Mouse (Mus musculus) stomach, embryonic 15.5 days (tissue): Measurements from ENCODE around the gene H2-T3. TPM values are rescaled to one million over a fixed set of nuclear protein-coding genes. Genes with fewer than 3 reads are reported as not detected.
A peak's percentile ranks its signal among the peaks of the same experiment; 100 is the strongest.
"Not testable (repeated sequence)": the region's sequence is repeated elsewhere in the genome, so short reads cannot be mapped to it uniquely, and the experiment has no call there.

Source experiments
- ATAC-seq: fragments of 200-750 bp; cut with Nextera tagmentation; 2 replicates; pipeline ENCODE4 v1.8.0; 2017; ENCODE audit warnings: low read depth, moderate number of reproducible peaks, moderate TSS enrichment; ENCODE audit not compliant: insufficient read depth, low FRiP score
- H3K27ac ChIP-seq: fragments of 300-500 bp; sonication (generic); 2 replicates; pipeline ENCODE4 v1.5.1; 2015; ENCODE audit warnings: mild to moderate bottlenecking, inconsistent platforms
- H3K27me3 ChIP-seq: fragments of 300-500 bp; sonication (generic); replicated peaks from 2 replicates; pipeline ENCODE4 v1.6.1; 2015; ENCODE audit warnings: inconsistent platforms
- H3K36me3 ChIP-seq: fragments of 300-500 bp; sonication (generic); 2 replicates; pipeline ENCODE4 v1.6.1; 2015; ENCODE audit warnings: inconsistent platforms
- H3K4me1 ChIP-seq: fragments of 300-500 bp; sonication (generic); 2 replicates; pipeline ENCODE4 v1.6.1; 2015; ENCODE audit warnings: inconsistent platforms
- H3K4me2 ChIP-seq: fragments of 300-500 bp; sonication (generic); 2 replicates; pipeline ENCODE4 v1.6.1; 2015; ENCODE audit warnings: mild to moderate bottlenecking, inconsistent platforms
- H3K4me3 ChIP-seq: fragments of 300-500 bp; sonication (generic); replicated peaks from 2 replicates; pipeline ENCODE4 v1.5.1; 2015; ENCODE audit warnings: inconsistent platforms
- H3K9ac ChIP-seq: fragments of 300-500 bp; sonication (generic); 2 replicates; pipeline ENCODE4 v1.6.1; 2015; ENCODE audit warnings: inconsistent platforms
- H3K9me3 ChIP-seq: fragments of 300-500 bp; sonication (generic); 2 replicates; pipeline ENCODE4 v1.6.1; 2016; ENCODE audit warnings: inconsistent platforms
- WGBS: fragments of 180-500 bp; shearing (Covaris S2); methylation state at CpG from one replicate; pipeline ENCODE4 v1.1.7; 2015; 5-methylcytosine and 5-hydroxymethylcytosine counted together
- polyA plus RNA-seq: library from polyadenylated mRNA; unstranded; fragments of >200 nt; fragmentation: Nextera tagmentation; extraction: Ambion mirVana; gene quantifications from 2 replicates; pipeline ENCODE4 v1.2.1, GENCODE M21; 2015

Gene H2-T3
- polyA plus RNA-seq, 1 experiment from 2014 or later, result 4.5 TPM

- not testable (repeated sequence) for H3K36me3 ChIP-seq, H3K4me1 ChIP-seq
- WGBS, result no CpG with 5 or more reads among the region's 2 CpGs
Observed at GRCm38 (mm10) chr17:36176132-36176531, 14.0 kb downstream of the H2-T3 start.

DNA sequence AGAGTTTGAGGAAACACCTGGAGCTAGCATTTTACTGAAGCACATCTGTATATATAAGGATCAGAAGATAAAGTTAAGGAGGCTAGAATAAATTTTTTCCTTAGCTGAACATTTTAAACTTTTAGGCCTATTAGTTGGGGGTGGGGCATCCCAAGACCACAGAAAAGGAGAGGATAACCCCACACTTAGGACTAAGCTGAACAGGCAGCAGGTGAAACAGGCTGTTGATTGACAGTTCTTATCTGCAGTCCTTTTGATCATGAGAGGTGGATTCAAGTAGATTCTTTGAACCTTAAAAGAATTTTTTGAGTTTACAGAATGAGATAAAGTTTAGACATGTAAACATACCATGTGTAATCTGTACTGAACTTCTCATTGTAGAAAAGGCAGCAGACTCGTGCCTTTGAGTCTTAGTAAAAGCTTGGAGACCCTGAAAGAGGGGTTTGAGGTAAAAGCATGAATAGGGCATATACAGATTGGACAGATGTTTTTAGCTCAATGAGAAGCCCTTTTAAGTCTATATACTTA, 19.7 kb downstream of the H2-T3 start:
- no peaks in the 10 kb centered on the region for H3K4me1 ChIP-seq
- H3K4me3 ChIP-seq, result no peak overlapping the region
- ATAC-seq, result no peak
- no peak overlapping the region for H3K9ac ChIP-seq
- H3K27ac ChIP-seq, result no peak overlapping the region
- WGBS, result 21% methylated on average over 1 of the region's 1 CpGs
- peaks cover 30% of the 10 kb centered on the region for H3K27me3 ChIP-seq
- H3K36me3 ChIP-seq, result no peaks in the 10 kb centered on the region
- no peak overlapping the region for H3K4me2 ChIP-seq
- no peaks in the 10 kb centered on the region for H3K9me3 ChIP-seq

More at GRCm38 (mm10) chr17:36176132-36176531, 14.0 kb downstream of the H2-T3 start:
- not testable (repeated sequence) for H3K9ac ChIP-seq, H3K9me3 ChIP-seq, H3K27ac ChIP-seq, ATAC-seq, H3K4me2 ChIP-seq, H3K27me3 ChIP-seq, H3K4me3 ChIP-seq

DNA sequence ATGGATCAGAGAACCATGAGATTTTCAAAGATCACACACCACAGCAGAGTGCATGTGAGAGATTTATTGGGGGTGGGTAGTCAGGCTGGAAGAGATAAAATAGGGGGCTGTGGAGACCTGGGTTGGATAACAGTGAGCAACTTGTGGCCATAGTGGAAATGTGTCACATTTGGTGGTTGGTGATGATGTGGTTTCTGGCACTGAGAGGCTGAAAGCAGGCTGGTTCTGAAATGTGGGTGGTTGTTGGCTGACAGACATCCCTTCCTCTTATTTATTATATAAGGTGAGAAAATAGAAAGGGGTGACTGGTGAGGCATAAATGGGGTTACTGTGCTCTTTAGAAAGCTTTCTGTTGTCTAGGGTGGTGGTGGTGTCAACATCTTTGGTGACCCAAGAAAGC, 20.3 kb downstream of the H2-T3 start:
- Histone ChIP-seq H3K9ac (no peak overlapping the region), H3K36me3 (no peaks in the 10 kb centered on the region), H3K27me3 (peaks cover 36% of the 10 kb centered on the region), H3K4me2 (no peak overlapping the region), H3K9me3 (no peaks in the 10 kb centered on the region), H3K27ac (no peak overlapping the region), H3K4me1 (no peaks in the 10 kb centered on the region), H3K4me3 (no peak overlapping the region)
- ATAC-seq, result no peak

- not testable (repeated sequence) for H3K9me3 ChIP-seq, H3K4me1 ChIP-seq, H3K27ac ChIP-seq, H3K9ac ChIP-seq, ATAC-seq, H3K4me2 ChIP-seq, H3K4me3 ChIP-seq, H3K36me3 ChIP-seq
- WGBS, result 58% methylated on average over 1 of the region's 1 CpGs
- peaks cover 41% of the 10 kb centered on the region for H3K27me3 ChIP-seq
Observed at GRCm38 (mm10) chr17:36169094-36169493, 21.0 kb downstream of the H2-T3 start.

GRCm38 (mm10) chr17:36168039-36168652, 21.9 kb downstream of the H2-T3 start, which contains the start of gene Gm8909:
TSS of gene Gm8909 (minus strand) at chr17:36168537.
- WGBS, result 2% methylated on average over 60 of the region's 63 CpGs
- H3K4me3 ChIP-seq, result peak within 1 kb of the TSS; percentile 37
- peaks cover 47% of the 10 kb centered on the region for H3K27me3 ChIP-seq
- H3K9ac ChIP-seq, result no peak within 1 kb of the TSS
- no peaks in the 10 kb centered on the region for H3K4me1 ChIP-seq
- no peak for ATAC-seq
- no peak within 1 kb of the TSS for H3K27ac ChIP-seq
- H3K36me3 ChIP-seq, result no peaks in the 10 kb centered on the region
- H3K9me3 ChIP-seq, result no peaks in the 10 kb centered on the region
- peak within 1 kb of the TSS; percentile 56 for H3K4me2 ChIP-seq

DNA sequence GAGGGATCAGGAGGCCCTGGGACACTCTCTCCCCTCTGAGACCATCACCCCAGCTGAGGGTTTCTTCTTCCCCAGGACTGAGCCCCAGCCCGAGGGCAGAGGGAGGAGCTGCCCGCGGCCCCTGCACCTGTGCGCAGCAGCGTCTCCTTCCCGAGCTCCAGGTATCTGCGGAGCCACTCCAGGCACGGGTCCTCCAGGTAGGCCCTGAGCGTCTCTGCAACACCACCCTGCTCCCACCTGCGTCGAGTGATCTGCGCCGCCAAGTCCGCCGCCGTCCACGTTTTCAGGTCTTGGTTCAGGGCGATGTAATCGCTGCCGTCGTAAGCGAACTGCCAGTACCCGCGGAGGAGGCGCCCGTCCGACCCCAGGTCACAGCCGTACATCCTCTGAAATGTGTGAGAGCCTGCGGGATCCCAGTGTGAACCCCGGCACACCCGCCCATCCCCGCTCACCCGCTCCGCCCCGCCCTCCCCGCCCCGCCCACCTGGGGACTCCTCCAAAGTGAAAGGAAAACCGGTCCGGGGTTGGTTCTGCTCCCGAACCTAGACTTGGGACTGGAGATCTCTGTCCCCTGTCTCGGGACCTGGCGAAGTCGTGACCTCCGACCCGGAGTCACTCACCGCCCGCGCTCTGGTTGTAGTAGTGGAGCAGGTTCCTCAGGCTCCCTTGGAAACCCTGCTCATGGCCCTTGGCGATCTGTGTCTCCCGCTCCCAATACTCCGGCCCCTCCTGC, 22.6 kb downstream of the H2-T3 start:
- Histone ChIP-seq H3K4me2 (peak overlapping the region; percentile 56), H3K27ac (no peak overlapping the region), H3K4me3 (peak overlapping the region; percentile 37), H3K4me1 (no peaks in the 10 kb centered on the region), H3K36me3 (no peaks in the 10 kb centered on the region), H3K9ac (no peak overlapping the region), H3K27me3 (peaks cover 51% of the 10 kb centered on the region), H3K9me3 (no peaks in the 10 kb centered on the region)
- 0 out of 2 replicates have a peak, but pooled peaks have one; percentile 47 for ATAC-seq
- WGBS, result 2% methylated on average over 51 of the region's 51 CpGs

GRCm38 (mm10) chr17:36166901-36167300, 23.2 kb downstream of the H2-T3 start:
- H3K27me3 ChIP-seq, result peaks cover 57% of the 10 kb centered on the region
- not testable (repeated sequence) for H3K4me1 ChIP-seq, H3K9ac ChIP-seq, H3K4me2 ChIP-seq, H3K27ac ChIP-seq, H3K36me3 ChIP-seq, H3K4me3 ChIP-seq, ATAC-seq, H3K9me3 ChIP-seq
- WGBS, result 32% methylated on average over 2 of the region's 2 CpGs

DNA sequence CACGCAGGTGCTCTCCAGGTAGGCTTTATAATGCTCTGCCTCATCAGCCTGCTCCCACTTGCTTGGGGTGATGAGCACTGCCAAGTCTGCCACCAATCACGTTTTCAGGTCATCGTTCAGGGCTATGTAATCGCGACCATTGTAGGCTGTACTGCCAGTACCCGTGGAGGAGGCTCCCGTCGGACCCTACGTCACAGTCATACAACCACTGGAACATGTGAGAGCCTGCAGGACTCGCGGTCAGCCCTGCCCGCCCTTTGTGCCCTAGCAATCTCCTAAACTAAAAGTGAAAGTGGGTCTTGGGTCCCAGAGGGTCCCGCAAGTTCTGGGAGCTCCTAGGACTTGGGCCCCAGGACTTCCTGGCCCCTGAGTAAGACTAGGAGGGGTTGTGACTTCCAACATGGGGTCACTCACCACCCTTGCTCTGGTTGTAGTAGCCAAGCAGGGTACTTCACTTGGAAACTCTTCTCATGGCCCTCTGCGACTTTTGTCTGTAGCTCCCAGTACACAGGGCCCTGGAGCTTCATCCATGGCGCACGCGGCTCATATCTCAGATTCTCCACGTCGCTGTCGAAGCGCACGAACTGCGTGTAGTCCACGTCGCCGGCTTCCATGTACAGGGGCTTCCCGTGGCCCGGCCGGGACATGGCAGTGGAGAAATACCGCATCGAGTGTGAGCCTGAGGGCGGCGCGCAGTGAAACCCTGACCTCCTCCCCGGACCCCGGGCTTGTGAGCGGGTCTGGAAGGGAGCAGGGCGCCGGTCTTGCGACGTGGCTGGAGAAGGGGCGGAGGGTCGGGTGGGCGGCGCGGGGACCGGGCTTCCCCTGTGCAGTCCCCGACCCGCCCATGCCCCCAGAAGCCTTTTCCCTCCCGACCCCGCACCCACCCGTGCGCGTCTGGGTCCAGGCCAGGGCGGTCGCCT, 28.7 kb downstream of the H2-T3 start:
- H3K4me3 ChIP-seq, result peak overlapping the region; percentile 25
- H3K4me1 ChIP-seq, result 0 out of 2 replicates have a peak, but pooled peaks cover 5% of the 10 kb centered on the region
- H3K27me3 ChIP-seq, result peaks cover 58% of the 10 kb centered on the region
- H3K36me3 ChIP-seq, result no peaks in the 10 kb centered on the region
- ATAC-seq, result no peak
- no peaks in the 10 kb centered on the region for H3K9me3 ChIP-seq
- H3K4me2 ChIP-seq, result peak overlapping the region; percentile 40
- 2% methylated on average over 46 of the region's 56 CpGs for WGBS
- H3K9ac ChIP-seq, result no peak overlapping the region
- H3K27ac ChIP-seq, result no peak overlapping the region

GRCm38 (mm10) chr17:36158264-36158663, 31.8 kb downstream of the H2-T3 start:
- 8% methylated on average over 11 of the region's 11 CpGs for WGBS
- not testable (repeated sequence) for H3K4me1 ChIP-seq, ATAC-seq, H3K9ac ChIP-seq, H3K9me3 ChIP-seq, H3K27ac ChIP-seq, H3K36me3 ChIP-seq
- peaks cover 53% of the 10 kb centered on the region for H3K27me3 ChIP-seq
- H3K4me3 ChIP-seq, result peak overlapping the region; percentile 34
- H3K4me2 ChIP-seq, result peak overlapping the region; percentile 58

DNA sequence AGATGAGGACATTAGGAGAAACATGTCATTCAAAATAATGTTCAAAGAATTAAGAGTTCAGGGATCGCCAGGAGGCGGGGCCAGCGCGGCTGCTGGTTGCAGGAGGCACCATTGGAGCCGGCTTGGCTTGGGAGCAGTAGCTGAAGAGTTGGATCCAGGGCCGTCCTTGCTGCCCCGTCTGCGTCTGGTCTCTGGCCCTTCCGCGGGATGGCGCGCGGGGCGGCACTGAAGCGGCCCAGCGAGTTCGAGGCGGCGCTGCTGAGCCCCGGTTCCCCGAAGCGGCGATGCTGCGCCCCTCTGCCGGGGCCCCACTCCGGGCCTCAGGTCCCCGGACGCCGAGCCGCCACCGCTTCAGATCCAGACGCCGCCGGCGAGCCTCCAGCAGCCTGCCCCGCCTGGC, 32.3 kb downstream of the H2-T3 start:
- not testable (repeated sequence) for H3K36me3 ChIP-seq, H3K27ac ChIP-seq, H3K9ac ChIP-seq, H3K4me1 ChIP-seq, H3K9me3 ChIP-seq, ATAC-seq
- H3K4me3 ChIP-seq, result peak overlapping the region; percentile 34
- 0% methylated on average over 35 of the region's 36 CpGs for WGBS
- H3K27me3 ChIP-seq, result peaks cover 53% of the 10 kb centered on the region
- H3K4me2 ChIP-seq, result peak overlapping the region; percentile 58

DNA sequence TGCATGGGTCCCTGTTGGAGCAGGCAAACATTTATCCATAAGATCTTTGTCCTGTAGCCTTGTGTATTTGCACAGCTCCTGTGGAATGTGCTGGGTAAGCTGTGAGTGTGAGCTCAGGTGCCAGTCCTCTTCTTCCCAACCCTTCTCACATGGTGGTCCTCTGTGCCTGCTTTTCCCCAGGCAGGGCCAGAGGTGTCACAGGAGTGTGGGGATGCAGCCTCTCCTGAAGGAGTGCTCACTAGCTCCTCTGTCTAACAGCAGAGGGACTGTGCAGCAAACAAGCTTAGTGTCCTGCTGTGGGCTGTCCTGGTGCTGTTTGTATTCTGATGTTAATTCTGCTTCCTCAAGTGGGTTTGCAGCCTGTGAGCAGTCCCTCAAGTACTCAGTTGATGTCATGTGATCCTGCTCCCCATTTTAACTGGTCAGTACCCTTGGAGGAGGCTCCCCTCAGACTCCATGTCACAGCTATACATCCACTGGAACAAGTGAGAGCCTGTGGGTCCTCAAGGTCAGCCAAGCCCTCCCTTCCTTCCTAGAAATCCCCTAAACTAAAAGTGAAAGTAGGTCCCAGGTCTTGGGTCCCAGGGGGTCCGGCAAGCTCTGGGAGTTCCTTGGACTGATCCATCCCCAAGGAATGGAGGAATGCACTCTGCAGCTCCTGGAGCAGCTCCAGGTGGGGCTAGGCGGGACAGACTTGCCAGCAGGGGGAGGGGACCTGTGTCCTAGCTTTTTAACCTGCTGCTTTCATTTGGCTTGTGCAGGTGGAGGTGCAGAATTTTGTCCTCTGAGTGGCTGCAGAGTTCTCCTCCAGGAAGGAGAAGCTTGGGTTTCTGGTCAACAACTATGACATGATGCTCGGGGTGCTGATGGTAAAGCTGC, 35.6 kb downstream of the H2-T3 start:
- H3K27me3 ChIP-seq, result peaks cover 33% of the 10 kb centered on the region
- no peaks in the 10 kb centered on the region for H3K9me3 ChIP-seq
- no peak overlapping the region for H3K9ac ChIP-seq
- no peak overlapping the region for H3K27ac ChIP-seq
- H3K4me2 ChIP-seq, result no peak overlapping the region
- H3K4me1 ChIP-seq, result no peaks in the 10 kb centered on the region
- H3K4me3 ChIP-seq, result no peak overlapping the region
- 27% methylated on average over 3 of the region's 3 CpGs for WGBS
- H3K36me3 ChIP-seq, result no peaks in the 10 kb centered on the region
- no peak for ATAC-seq
